Mouse (Mus musculus) embryonic facial prominence, embryonic 11.5 days (tissue): ENCODE results near the gene Pdlim5. TPM values are rescaled to one million over a fixed set of nuclear protein-coding genes. Genes with fewer than 3 reads are reported as not detected.

Experiments
- ATAC-seq: fragments of 200-750 bp; cut with Nextera tagmentation; replicated peaks from 2 replicates; pipeline ENCODE4 v1.8.0; 2017; ENCODE audit warnings: low read depth; ENCODE audit not compliant: insufficient number of reproducible peaks, low FRiP score, low TSS enrichment
- DNase-seq: peaks from one replicate; pipeline ENCODE4 v3.0.0-alpha.2; 2015; ENCODE audit warnings: low spot score
- H3K27ac ChIP-seq: fragments of 300-500 bp; sonication (generic); replicated peaks from 2 replicates; pipeline ENCODE4 v1.5.1; 2014; ENCODE audit warnings: mild to moderate bottlenecking, low read depth, low read length, control low read depth
- H3K27me3 ChIP-seq: fragments of 300-500 bp; sonication (generic); 2 replicates; pipeline ENCODE4 v1.6.1; 2014; ENCODE audit warnings: mild to moderate bottlenecking, low read length, moderate library complexity, mixed read lengths; ENCODE audit not compliant: control insufficient read depth, insufficient read depth
- H3K36me3 ChIP-seq: fragments of 300-500 bp; sonication (generic); replicated peaks from 2 replicates; pipeline ENCODE4 v1.6.1; 2014; ENCODE audit warnings: low read depth, mild to moderate bottlenecking, low read length, moderate library complexity, mixed read lengths; ENCODE audit not compliant: control insufficient read depth, insufficient read depth
- H3K4me1 ChIP-seq: fragments of 300-500 bp; sonication (generic); 2 replicates; pipeline ENCODE4 v1.6.1; 2014; ENCODE audit warnings: low read length, mixed read lengths; ENCODE audit not compliant: control insufficient read depth, insufficient read depth
- H3K4me2 ChIP-seq: fragments of 300-500 bp; sonication (generic); 2 replicates; pipeline ENCODE4 v1.6.1; 2014; ENCODE audit warnings: low read depth, mild to moderate bottlenecking, control low read depth, low read length, moderate library complexity
- H3K4me3 ChIP-seq: fragments of 300-500 bp; sonication (generic); 2 replicates; pipeline ENCODE4 v1.5.1; 2014; ENCODE audit warnings: low read depth, low read length, control low read depth
- H3K9ac ChIP-seq: fragments of 300-500 bp; sonication (generic); replicated peaks from 2 replicates; pipeline ENCODE4 v1.6.1; 2014; ENCODE audit warnings: mild to moderate bottlenecking, control low read depth, low read length
- H3K9me3 ChIP-seq: fragments of 300-500 bp; sonication (generic); replicated peaks from 2 replicates; pipeline ENCODE4 v1.6.1; 2016; ENCODE audit warnings: mild to moderate bottlenecking, low read length, inconsistent platforms, mixed read lengths; ENCODE audit not compliant: control insufficient read depth
- WGBS: fragments of 180-500 bp; shearing (Covaris S2); extraction: QIAGEN DNeasy Blood & Tissue Kit; methylation state at CpG from one replicate; pipeline ENCODE4 v1.1.7; 2014; 5-methylcytosine and 5-hydroxymethylcytosine counted together
- polyA plus RNA-seq: library from polyadenylated mRNA; unstranded; fragments of >200 nt; fragmentation: Nextera tagmentation; extraction: Ambion mirVana; gene quantifications from 2 replicates; pipeline ENCODE4 v1.2.1, GENCODE M21; 2014

The Pdlim5 gene
- polyA plus RNA-seq, 1 experiment from 2014 or later: 19.6 TPM

DNA sequence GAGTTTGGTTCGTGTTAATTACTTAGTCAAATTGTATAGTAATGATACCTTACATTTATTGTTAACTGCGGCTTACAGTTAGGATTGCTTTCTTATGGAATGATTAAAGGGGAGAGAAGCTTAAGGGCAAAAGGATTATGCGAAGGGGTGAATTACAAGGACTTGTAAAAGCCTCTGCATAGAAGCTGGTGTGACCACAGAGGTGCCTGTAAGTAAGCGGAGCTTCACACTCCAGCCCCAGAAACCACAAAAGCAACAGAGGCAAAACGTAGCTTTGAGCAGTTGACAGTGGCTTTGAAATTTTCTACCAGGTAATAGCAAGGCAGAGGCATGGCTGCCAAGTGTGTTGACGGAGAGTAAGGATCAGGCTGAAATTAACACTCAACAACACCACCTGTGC lies 41.3 kb upstream of the Pdlim5 start:
- H3K9me3 ChIP-seq: no peaks in the 10 kb centered on the region
- H3K4me3 ChIP-seq: no peak overlapping the region
- H3K4me2 ChIP-seq: no peak overlapping the region
- WGBS: 38% methylated on average over 6 of the region's 6 CpGs
- no peaks in the 10 kb centered on the region for H3K27me3 ChIP-seq
- no peaks in the 10 kb centered on the region for H3K4me1 ChIP-seq
- DNase-seq (no peak), ATAC-seq (no peak)
- no peaks in the 10 kb centered on the region for H3K36me3 ChIP-seq
- no peak overlapping the region for H3K9ac ChIP-seq
- no peak overlapping the region for H3K27ac ChIP-seq

DNA sequence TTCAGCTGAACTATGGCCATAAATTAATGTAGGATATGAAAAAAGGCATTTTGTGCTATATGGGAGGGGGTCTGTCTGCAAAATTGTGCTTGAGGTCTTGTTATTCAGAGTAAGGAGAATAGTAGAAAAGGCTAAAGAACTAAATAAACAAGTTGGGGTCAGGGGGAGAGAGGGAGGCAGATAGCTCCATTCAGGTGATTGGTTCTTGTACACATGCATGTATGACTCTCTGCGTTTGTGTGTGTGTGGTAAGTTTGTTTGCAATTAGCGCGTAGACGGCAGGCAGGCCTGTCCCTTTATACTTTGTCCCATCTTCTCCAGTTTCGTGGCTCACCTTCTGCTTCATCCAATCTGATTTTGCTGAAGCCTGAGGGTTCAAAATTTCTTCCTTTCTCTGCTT lies 40.7 kb upstream of the Pdlim5 start:
- DNase-seq: no peak
- Histone ChIP-seq H3K9ac (no peak overlapping the region), H3K36me3 (no peaks in the 10 kb centered on the region), H3K4me2 (no peak overlapping the region), H3K27ac (no peak overlapping the region), H3K4me1 (no peaks in the 10 kb centered on the region), H3K4me3 (no peak overlapping the region), H3K9me3 (no peaks in the 10 kb centered on the region), H3K27me3 (no peaks in the 10 kb centered on the region)
- no peak for ATAC-seq
- WGBS: 41% methylated on average over 5 of the region's 5 CpGs

- Histone ChIP-seq H3K9me3 (no peaks in the 10 kb centered on the region), H3K27me3 (no peaks in the 10 kb centered on the region), H3K36me3 (no peaks in the 10 kb centered on the region), H3K27ac (no peak overlapping the region), H3K9ac (no peak overlapping the region), H3K4me2 (no peak overlapping the region), H3K4me1 (no peaks in the 10 kb centered on the region), H3K4me3 (no peak overlapping the region)
- WGBS: 69% methylated on average over 4 of the region's 4 CpGs
- DNase-seq: no peak
- ATAC-seq: no peak
Measured at GRCm38 (mm10) chr3:142434786-142435168, 39.3 kb upstream of the Pdlim5 start.

DNA sequence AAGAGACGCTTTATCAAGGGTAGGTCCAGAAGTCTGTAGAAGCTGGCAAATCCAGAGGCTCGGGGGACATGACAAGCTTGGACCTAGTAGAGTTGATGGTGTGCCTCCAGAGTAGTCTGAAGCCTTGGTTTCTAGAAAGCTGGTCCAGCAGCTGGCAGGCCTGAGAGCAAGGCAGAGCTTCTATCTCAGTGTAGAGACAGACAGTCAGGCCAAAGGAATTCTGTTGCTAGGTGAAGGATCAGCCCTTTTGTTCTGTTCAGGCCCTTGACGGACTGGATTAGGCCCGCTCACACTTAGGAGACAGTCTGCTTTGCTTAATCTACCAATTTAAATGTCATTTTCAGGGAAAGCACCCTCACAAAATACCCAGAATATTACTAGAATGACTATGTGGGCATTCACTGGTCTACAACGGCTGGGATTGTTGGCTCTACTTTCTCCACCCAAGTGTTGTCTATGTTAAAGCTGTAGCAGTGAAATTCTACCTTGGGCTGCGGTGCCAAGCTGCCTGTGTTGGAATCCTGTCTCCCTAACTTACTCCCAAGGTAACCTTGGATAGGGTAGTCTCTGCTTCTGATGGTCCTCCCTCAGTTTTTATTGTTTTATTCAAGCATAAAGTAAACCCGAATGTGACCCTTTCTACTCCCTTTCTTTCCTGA lies 38.8 kb upstream of the Pdlim5 start:
- DNase-seq (no peak), ATAC-seq (no peak)
- H3K4me3 ChIP-seq: no peak overlapping the region
- no peaks in the 10 kb centered on the region for H3K36me3 ChIP-seq
- no peak overlapping the region for H3K4me2 ChIP-seq
- no peaks in the 10 kb centered on the region for H3K4me1 ChIP-seq
- no peak overlapping the region for H3K27ac ChIP-seq
- no peaks in the 10 kb centered on the region for H3K27me3 ChIP-seq
- H3K9ac ChIP-seq: no peak overlapping the region
- no peaks in the 10 kb centered on the region for H3K9me3 ChIP-seq
- WGBS: 78% methylated on average over 7 of the region's 7 CpGs

- ATAC-seq: no peak
- Histone ChIP-seq H3K9me3 (no peaks in the 10 kb centered on the region), H3K4me3 (no peak overlapping the region), H3K4me1 (no peaks in the 10 kb centered on the region), H3K27ac (no peak overlapping the region), H3K4me2 (no peak overlapping the region), H3K9ac (no peak overlapping the region), H3K36me3 (no peaks in the 10 kb centered on the region), H3K27me3 (no peaks in the 10 kb centered on the region)
- WGBS: 74% methylated on average over 3 of the region's 3 CpGs
- DNase-seq: no peak
Measured at GRCm38 (mm10) chr3:142431481-142431880, 36.0 kb upstream of the Pdlim5 start.

DNA sequence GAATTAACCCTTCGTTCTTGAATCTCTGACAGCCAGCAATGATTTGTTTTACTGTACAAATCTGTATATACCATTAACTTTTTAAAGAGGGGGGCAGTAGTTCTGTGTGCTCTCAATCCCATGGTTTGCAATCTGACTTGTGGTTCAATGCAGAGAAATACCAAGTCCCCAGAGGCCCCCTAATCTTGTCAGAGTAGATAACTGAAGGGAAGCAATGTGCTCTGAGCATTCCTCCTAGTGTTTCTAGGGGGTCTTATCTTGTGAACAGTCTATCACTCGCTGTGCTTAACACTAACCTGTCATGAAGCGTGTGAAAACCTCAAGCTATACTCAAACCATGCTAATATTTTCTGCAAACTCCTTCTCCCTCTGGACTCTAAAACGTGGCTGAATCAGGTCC lies 34.6 kb upstream of the Pdlim5 start:
- H3K9me3 ChIP-seq: no peaks in the 10 kb centered on the region
- ATAC-seq: no peak
- DNase-seq: no peak
- no peak overlapping the region for H3K4me3 ChIP-seq
- no peaks in the 10 kb centered on the region for H3K36me3 ChIP-seq
- 73% methylated on average over 4 of the region's 4 CpGs for WGBS
- H3K9ac ChIP-seq: no peak overlapping the region
- no peak overlapping the region for H3K27ac ChIP-seq
- H3K4me1 ChIP-seq: no peaks in the 10 kb centered on the region
- no peak overlapping the region for H3K4me2 ChIP-seq
- no peaks in the 10 kb centered on the region for H3K27me3 ChIP-seq

GRCm38 (mm10) chr3:142426806-142427205 lies 31.3 kb upstream of the Pdlim5 start:
- Histone ChIP-seq H3K4me3 (no peak overlapping the region), H3K27ac (no peak overlapping the region), H3K4me2 (no peak overlapping the region), H3K9me3 (no peaks in the 10 kb centered on the region), H3K27me3 (no peaks in the 10 kb centered on the region), H3K4me1 (no peaks in the 10 kb centered on the region), H3K36me3 (no peaks in the 10 kb centered on the region), H3K9ac (no peak overlapping the region)
- ATAC-seq (no peak), DNase-seq (no peak)
- WGBS: 57% methylated on average over 3 of the region's 3 CpGs

DNA sequence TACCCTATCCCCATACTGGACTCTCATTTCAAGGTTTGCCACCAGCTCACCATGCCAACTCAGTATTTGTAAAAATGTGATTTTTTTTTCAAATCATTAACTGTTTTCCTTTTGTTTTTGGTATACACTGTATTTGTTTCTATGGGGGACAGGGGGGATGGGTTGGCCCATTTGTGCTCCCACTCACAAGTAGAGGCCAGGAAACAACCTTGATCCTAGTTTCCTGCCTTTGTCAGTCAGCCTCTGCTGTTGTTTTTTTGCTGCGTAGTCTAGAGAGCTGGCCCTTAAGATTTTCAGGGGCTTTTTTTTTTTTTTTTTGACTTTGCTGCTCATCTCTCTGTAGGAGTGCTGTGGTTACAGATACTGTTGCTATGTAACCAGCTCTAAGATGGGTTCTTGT lies 28.6 kb upstream of the Pdlim5 start:
- no peak for ATAC-seq
- no peaks in the 10 kb centered on the region for H3K4me1 ChIP-seq
- 50% methylated on average over 1 of the region's 1 CpGs for WGBS

More for the DNA sequence above, 28.6 kb upstream of the Pdlim5 start:
- no peak for DNase-seq
- H3K27me3 ChIP-seq: no peaks in the 10 kb centered on the region
- no peaks in the 10 kb centered on the region for H3K36me3 ChIP-seq
- H3K9me3 ChIP-seq: no peaks in the 10 kb centered on the region
- H3K4me3 ChIP-seq: no peak overlapping the region
- no peak overlapping the region for H3K4me2 ChIP-seq
- no peak overlapping the region for H3K27ac ChIP-seq
- H3K9ac ChIP-seq: no peak overlapping the region
